Mouse (Mus musculus) common myeloid progenitor, adult 5-6 weeks (primary cell): ENCODE results near the gene Fbxl18. TPM values are rescaled to one million over a fixed set of nuclear protein-coding genes. Genes with fewer than 3 reads are reported as not detected.

Source experiments
- ATAC-seq: replicated peaks from 2 replicates; pipeline ENCODE4 v1.8.0; 2016; ENCODE audit warnings: low read depth, mild to moderate bottlenecking, moderate TSS enrichment, inconsistent platforms; ENCODE audit not compliant: poor library complexity, severe bottlenecking
- total RNA-seq: library from RNA; stranded (forward); fragments of 200-1000, 187-1606 nt; gene quantifications from 2 replicates; pipeline ENCODE4 v1.2.3, GENCODE M21; 2017

Fbxl18 gene
- total RNA-seq, 1 experiment from 2014 or later, result 3.9 TPM

GRCm38 (mm10) chr5:142917402-142917801 is 22.2 kb upstream of the Fbxl18 start:
- ATAC-seq, result no peak

- no peak for ATAC-seq
Measured at GRCm38 (mm10) chr5:142916593-142916992, 21.4 kb upstream of the Fbxl18 start.

DNA sequence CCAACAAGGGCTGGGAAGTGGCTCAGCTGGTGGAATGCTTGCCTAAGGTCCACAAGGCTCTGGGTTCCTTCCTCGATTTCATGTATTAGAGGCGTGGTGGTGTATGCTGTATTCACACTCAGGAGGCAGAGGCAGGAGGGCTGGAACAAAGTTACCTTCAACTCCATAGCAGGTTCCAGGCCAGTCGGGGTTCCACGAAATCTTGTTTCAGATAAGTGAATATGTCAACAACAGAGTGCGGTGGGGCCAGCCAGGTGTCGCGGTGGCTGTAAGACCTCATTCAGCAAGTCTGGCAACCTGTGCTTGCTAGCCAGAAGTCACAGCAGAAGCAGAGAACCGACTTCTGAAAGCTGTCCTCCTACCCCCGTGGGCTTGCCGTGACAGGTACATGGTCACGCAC is 20.0 kb upstream of the Fbxl18 start:
- no peak for ATAC-seq

DNA sequence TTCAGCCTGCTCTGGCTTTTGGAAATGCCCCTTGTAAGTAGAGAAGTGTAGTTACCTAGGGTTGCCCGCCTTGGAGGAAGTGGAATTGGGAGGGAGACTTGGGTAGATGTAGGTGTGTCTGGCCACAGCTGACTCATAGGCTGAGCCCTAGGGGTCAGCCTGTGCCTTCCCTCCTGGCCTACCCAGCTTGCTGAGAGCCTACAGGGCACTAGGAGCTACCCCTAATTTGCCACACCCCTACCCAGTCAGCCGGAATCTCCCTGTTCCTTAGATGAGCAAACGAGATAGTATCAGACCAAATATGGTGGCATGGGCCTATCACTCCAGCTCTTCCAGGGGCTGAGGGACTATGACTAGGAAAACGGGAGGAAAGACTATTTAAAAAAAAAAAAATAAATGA is 17.5 kb upstream of the Fbxl18 start:
- ATAC-seq, result peak; percentile 15; the same call in 1 of the 2 replicates

- no peak for ATAC-seq
Measured at GRCm38 (mm10) chr5:142912320-142912719, 17.1 kb upstream of the Fbxl18 start.

- no peak for ATAC-seq
Measured at GRCm38 (mm10) chr5:142911629-142912028, 16.4 kb upstream of the Fbxl18 start.

GRCm38 (mm10) chr5:142909576-142910278 is 14.5 kb upstream of the Fbxl18 start:
- ATAC-seq, result 0 out of 2 replicates have a peak, but pooled peaks have one; percentile 5

GRCm38 (mm10) chr5:142908941-142909575 is 13.8 kb upstream of the Fbxl18 start:
- ATAC-seq, result peak; percentile 10

- ATAC-seq, result no peak
Measured at GRCm38 (mm10) chr5:142907803-142908559, 12.8 kb upstream of the Fbxl18 start.

DNA sequence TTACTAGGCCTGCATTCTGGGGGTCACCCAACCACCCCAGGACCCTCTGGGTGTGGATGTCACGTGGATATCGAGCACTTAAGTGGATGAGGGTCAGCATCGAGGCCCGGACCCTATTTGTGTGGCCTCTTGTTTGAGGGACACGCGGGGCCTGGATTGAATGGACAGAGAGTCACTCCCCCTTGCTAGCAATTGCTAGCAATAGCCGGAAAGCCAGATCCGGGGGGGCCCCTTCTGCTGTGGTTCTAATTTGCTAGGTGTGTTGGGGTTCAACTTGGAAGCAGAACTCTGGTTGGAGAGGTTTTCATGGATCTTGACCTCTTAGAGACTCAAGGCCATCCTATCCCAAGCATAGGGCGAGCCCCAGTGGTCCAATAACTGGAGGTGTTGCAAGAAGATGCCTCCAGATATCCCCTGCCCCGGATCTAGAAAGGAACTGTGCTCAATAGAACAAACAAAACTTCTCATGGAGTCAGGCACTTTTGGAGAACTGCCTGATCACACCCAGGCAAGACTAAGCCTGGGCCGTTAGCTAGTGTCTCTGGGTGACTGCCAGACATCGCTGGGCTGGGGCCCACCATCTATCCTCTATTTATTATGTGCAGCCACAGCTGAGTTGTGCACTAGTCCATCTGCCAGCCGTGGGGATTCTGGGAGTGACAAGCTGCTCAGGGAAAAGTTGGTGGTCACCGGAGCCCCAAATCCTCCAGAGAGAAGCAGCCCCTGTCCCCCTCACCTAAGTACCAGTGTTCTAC is 12.0 kb upstream of the Fbxl18 start:
- ATAC-seq, result no peak

GRCm38 (mm10) chr5:142906532-142907047 is 11.4 kb upstream of the Fbxl18 start, which contains the start of gene Actb:
TSS of gene Actb (minus strand) at chr5:142906754.
- ATAC-seq, result peak; percentile 66

DNA sequence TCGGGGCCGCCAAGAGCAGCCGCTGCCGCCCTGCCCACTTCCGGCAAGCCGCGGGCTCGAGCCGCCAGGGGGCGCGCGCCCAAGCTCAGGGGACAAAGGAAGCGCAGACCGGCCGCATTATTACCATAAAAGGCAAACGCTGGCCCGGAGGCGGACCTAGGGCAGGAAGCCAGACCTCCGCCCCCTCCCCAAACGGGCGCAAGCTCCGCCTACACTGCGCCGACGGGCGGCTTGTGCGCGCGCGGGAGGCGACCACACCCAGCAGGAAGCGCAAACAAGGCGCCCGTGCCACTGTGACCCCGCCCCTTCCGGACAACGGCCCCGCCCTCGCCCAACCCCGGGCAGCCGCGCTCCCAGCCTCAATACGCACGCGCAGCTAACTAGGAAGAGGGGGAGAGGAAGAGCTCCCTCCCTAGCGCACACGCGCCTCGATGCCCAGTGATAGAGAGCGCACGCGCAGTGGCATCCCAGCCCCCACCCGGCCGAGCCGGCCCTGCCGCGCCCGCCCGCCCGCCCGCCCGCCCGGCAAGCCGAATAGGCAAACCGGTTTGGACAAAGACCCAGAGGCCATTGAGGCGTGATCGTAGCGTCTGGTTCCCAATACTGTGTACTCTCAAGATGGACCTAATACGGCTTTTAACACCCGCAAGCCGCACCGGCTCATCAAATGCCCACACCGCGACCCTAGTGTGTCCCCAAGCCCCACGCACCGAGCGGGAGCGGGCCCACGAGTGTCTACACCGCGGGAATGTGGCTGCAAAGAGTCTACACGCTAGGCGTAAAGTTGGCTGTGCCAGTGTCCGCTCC is 10.7 kb upstream of the Fbxl18 start:
- ATAC-seq, result peak; percentile 45

DNA sequence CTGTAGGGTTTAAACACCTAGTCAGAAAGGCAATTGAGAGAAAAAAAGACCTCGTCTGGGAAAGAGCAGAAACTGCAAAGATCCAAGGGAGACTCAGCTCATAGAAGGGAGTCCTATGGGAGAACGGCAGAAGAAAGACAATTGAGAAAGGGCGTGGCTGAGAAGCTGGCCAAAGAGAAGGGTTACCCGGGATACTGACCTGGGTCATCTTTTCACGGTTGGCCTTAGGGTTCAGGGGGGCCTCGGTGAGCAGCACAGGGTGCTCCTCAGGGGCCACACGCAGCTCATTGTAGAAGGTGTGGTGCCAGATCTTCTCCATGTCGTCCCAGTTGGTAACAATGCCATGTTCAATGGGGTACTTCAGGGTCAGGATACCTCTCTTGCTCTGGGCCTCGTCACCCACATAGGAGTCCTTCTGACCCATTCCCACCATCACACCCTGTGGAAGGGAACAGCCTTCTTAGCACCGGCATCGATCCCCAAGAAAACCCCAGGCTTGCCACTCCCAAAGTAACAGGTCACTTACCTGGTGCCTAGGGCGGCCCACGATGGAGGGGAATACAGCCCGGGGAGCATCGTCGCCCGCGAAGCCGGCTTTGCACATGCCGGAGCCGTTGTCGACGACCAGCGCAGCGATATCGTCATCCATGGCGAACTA is 9.9 kb upstream of the Fbxl18 start:
- no peak for ATAC-seq

DNA sequence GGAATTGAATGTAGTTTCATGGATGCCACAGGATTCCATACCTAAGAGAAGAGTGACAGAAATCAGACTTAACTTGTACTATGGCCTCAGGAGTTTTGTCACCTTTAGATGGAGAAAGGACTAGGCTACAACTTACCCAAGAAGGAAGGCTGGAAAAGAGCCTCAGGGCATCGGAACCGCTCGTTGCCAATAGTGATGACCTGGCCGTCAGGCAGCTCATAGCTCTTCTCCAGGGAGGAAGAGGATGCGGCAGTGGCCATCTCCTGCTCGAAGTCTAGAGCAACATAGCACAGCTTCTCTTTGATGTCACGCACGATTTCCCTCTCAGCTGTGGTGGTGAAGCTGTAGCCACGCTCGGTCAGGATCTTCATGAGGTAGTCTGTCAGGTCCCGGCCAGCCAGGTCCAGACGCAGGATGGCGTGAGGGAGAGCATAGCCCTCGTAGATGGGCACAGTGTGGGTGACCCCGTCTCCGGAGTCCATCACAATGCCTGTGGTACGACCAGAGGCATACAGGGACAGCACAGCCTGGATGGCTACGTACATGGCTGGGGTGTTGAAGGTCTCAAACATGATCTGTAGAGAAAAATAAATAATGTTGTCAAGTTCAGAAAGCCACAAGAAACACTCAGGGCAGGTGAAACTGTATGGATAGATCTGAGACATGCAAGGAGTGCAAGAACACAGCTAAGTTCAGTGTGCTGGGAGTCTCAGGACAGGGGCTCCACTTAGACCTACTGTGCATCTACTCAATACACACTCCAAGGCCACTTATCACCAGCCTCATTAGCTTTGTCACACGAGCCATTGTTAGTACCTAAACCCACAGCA is 9.2 kb upstream of the Fbxl18 start:
- ATAC-seq, result no peak

DNA sequence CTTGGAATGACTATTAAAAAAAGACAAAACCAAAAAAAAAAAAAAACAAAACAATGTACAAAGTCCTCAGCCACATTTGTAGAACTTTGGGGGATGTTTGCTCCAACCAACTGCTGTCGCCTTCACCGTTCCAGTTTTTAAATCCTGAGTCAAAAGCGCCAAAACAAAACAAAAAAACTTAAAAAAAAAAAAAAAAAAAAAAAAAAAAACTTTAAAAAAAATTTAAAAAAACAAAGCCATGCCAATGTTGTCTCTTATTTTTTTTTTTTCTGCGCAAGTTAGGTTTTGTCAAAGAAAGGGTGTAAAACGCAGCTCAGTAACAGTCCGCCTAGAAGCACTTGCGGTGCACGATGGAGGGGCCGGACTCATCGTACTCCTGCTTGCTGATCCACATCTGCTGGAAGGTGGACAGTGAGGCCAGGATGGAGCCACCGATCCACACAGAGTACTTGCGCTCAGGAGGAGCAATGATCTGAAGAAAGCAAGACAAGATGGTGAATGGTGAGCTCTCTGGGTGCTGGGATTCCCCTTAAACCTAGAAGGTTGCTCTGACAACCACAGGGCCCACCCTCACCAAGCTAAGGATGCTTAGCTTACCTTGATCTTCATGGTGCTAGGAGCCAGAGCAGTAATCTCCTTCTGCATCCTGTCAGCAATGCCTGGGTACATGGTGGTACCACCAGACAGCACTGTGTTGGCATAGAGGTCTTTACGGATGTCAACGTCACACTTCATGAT is 8.4 kb upstream of the Fbxl18 start:
- no peak for ATAC-seq

GRCm38 (mm10) chr5:142902506-142903314 is 7.5 kb upstream of the Fbxl18 start:
- no peak for ATAC-seq
